Mouse (Mus musculus): ENCODE data around the gene Cavin4. TPM values are rescaled to one million over a fixed set of nuclear protein-coding genes. Genes with fewer than 3 reads are reported as not detected.
"Not testable (repeated sequence)": the region's sequence is repeated elsewhere in the genome, so short reads cannot be mapped to it uniquely, and the experiment has no call there.

Cavin4 gene
- total RNA-seq, 2 experiments from 2014 or later: 1.7 to 2.7 TPM

DNA sequence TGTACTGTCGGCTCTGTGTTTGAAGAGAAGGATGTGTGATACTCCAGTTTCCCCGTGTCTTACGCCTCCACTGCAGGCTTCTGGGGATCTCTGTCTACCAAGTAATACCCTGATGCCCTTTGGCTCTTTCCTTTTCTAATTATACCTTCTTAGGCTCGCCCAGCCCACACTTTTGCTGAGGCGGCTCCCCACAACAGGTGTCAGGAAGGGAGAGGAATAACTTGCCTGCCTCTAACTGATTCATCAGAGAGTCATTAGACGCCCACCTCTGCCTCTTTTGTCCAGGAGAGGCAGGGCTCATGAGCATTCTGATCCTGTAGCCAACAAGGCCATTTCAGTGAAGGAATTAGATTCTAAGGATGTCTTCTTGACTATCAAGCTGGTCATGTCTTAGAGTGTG, 4.0 kb downstream of the Cavin4 start:
- DNase-seq (ENCODE audit: extremely low spot score in 1 of 2, low spot score in 1 of 2): no peak

DNA sequence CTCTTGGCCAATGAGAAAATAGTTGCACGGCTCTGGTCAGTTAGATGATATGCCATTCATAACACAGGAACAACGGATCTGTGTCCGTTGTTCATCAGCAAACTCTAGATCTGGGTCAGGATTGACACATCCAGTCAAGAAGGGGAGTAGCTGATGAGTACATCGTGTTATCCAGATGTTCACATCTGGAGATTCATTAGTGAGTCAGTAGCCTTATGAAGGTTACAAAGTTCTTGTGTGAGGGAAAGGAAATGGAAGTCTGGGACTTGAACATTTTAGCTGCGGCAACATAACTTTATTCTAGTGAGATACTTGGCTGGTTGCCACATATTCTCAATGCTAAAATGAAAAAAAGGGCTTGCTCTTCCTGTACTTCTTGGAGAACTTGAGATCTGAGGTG, 9.6 kb downstream of the Cavin4 start:
- no peak for DNase-seq (ENCODE audit: extremely low spot score in 1 of 2, low spot score in 1 of 2)

- no peak for DNase-seq (ENCODE audit: extremely low spot score in 1 of 2, low spot score in 1 of 2)
These were observed 11.1 kb downstream of the Cavin4 start for GRCm38 (mm10) chr4:48674412-48674811.

- no peak for DNase-seq (ENCODE audit: extremely low spot score in 1 of 2, low spot score in 1 of 2)
These were observed 13.4 kb downstream of the Cavin4 start for GRCm38 (mm10) chr4:48676570-48677185.

GRCm38 (mm10) chr4:48677276-48677675, 14.0 kb downstream of the Cavin4 start:
- DNase-seq (ENCODE audit: extremely low spot score in 1 of 2, low spot score in 1 of 2): no peak

- DNase-seq (ENCODE audit: extremely low spot score in 1 of 2, low spot score in 1 of 2): no peak
These were observed 14.5 kb downstream of the Cavin4 start for GRCm38 (mm10) chr4:48677812-48678211.

- DNase-seq (ENCODE audit: extremely low spot score in 1 of 2, low spot score in 1 of 2): no peak
These were observed 15.5 kb downstream of the Cavin4 start for GRCm38 (mm10) chr4:48678793-48679192.

DNA sequence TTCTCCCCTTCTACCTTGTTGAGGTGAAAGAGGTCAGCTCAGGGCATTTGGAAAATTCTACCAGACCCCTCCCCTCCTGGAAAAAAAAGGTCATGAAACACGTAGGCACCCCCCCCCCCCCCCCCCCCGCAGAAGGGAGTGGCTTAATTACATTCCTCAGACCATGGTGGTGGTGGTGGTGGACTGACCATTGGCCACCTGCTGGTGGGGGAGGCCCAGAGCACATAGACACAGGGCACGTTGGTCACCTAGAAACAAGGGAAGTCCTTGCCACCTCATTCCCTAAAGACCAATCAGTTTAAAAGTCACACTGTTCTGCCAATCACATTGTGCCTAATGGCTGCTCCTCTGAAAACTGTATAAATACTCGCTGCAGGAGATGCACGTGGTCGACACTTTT, 16.4 kb downstream of the Cavin4 start:
- not testable (repeated sequence) for DNase-seq (ENCODE audit: extremely low spot score in 1 of 2, low spot score in 1 of 2)

- no peak for DNase-seq (ENCODE audit: extremely low spot score in 1 of 2, low spot score in 1 of 2)
These were observed 16.9 kb downstream of the Cavin4 start for GRCm38 (mm10) chr4:48680214-48680613.

- no peak for DNase-seq (ENCODE audit: extremely low spot score in 1 of 2, low spot score in 1 of 2)
These were observed 17.5 kb downstream of the Cavin4 start for GRCm38 (mm10) chr4:48680648-48681343.

GRCm38 (mm10) chr4:48683126-48683525, 19.8 kb downstream of the Cavin4 start:
- DNase-seq (ENCODE audit: extremely low spot score in 1 of 2, low spot score in 1 of 2): no peak

DNA sequence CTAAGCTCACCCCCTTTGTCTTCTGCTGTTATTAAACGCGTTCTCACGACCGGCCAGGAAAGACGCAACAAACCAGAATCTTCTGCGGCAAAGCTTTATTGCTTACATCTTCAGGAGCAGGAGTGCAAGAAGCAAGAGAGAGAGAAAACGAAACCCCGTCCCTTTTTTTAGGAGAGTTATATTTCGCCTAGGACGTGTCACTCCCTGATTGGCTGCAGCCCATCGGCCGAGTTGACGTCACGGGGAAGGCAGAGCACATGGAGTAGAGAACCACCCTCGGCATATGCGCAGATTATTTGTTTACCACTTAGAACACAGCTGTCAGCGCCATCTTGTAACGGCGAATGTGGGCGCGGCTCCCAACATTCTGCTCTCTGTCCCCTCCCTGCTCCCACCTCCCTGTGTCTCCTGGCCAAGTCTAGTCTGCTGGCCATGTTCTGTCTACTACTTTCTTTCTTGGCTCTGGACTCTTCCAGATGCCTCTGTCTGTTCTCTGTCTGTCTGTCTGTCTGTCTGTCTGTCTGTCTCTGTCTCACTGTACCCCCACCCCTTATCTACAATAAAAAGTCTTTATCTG, 20.4 kb downstream of the Cavin4 start:
- not testable (repeated sequence) for DNase-seq (ENCODE audit: extremely low spot score in 1 of 2, low spot score in 1 of 2)

DNA sequence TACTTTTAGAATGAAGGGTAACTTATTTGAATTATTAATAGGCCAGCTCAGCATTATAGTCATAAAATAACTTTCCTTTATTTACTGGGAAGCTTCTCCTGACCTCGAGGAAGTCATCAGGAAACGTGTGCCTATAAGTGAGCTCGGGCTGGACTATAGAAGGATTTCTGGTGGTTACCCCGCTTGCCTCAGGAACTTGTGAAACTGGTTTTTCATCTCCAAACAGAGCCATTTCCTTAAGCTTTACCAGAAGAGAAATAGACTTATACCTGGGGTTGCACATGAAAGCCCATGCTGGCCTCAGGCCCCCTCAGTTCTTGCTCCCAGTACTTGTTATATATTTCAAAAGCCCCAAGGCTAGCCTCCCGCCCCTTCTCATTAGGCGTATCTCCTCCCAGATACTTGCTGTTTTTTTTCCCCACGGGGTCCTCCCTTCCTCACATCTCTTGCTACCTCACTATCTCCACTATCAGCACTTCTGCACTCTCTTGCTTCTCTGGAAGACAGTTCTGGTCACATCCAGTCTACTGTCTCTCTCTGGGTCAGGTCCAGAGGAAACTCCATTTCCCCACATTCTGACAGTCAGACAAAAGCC, 21.4 kb downstream of the Cavin4 start:
- no peak for DNase-seq (ENCODE audit: extremely low spot score in 1 of 2, low spot score in 1 of 2)

GRCm38 (mm10) chr4:48688148-48688547, 24.8 kb downstream of the Cavin4 start:
- DNase-seq (ENCODE audit: extremely low spot score in 1 of 2, low spot score in 1 of 2): no peak

- peak; percentile 36 to 40 for DNase-seq (ENCODE audit: extremely low spot score in 1 of 2, low spot score in 1 of 2)
These were observed 27.3 kb downstream of the Cavin4 start for GRCm38 (mm10) chr4:48690640-48691039.

GRCm38 (mm10) chr4:48691793-48692437, 28.6 kb downstream of the Cavin4 start:
- peak in 1 of 2 experiments; percentile 66 for DNase-seq (ENCODE audit: extremely low spot score in 1 of 2, low spot score in 1 of 2)

- DNase-seq (ENCODE audit: extremely low spot score in 1 of 2, low spot score in 1 of 2): no peak
These were observed 29.5 kb downstream of the Cavin4 start for GRCm38 (mm10) chr4:48692736-48693292.

DNA sequence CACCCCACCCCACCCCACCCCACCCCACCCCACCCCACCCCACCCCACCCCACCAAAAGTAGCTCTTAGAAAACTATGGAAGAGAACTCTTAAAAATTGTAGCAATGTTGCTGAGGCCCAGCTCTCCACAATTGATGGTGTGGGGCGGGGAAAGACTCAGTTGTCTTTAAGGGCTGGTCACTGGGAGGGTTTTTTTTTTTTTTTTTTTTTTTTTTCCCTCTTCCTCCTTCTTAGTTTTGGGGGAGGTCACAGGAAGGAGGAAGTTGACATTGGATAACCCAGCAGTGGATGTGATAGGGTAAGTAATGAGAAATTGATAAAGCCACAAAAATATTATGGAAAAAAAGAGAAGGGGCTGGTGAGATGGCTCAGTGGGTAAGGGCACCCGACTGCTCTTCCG, 33.4 kb downstream of the Cavin4 start:
- DNase-seq (ENCODE audit: extremely low spot score in 1 of 2, low spot score in 1 of 2): no peak

DNA sequence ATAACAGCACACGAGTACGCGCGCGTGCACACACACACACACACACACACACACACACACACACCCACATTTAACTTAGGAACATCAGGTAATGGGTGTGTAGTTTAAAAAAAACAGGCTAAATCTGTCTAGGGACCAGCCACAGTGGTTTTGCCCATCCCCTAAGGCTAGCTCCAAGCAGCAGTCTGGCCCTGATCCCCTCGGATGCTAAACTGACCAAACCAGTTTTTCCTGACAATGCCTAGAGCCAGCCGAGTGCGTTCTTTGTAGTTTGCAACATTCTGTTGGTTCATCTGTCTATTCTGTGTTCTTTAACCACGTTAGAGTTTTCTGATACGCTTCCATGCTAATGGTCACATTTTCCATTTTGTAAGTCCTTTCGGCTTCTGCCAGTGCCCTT, 34.0 kb downstream of the Cavin4 start:
- DNase-seq (ENCODE audit: extremely low spot score in 1 of 2, low spot score in 1 of 2): no peak

GRCm38 (mm10) chr4:48715865-48716650, 52.7 kb downstream of the Cavin4 start:
- DNase-seq (ENCODE audit: extremely low spot score in 1 of 2, low spot score in 1 of 2): peak in 1 of 2 experiments; percentile 42

Measured in layer of hippocampus, postnatal 25 days (tissue).